In genomic region chr11:95298146-95298545, GRCm38 (mm10) we compare ENCODE assay signal across 9 mouse cellular contexts. TPM values are rescaled to one million over a fixed set of nuclear protein-coding genes. Genes with fewer than 3 reads are reported as not detected.
A peak's percentile ranks its signal among the peaks of the same experiment; 100 is the strongest.
DNase-seq lines count a peak whose midpoint lies in the region; ATAC-seq and TF ChIP-seq lines count a peak whose summit lies in the region.
"Had no signal": no experiment of that assay in that cellular context is flagged by ENCODE, and none has a peak within 500 bp of the region (broad histone marks: within the 10 kb centered on the region; RNA-seq: fewer than 3 reads in every experiment).

No protein-coding gene starts in this region.

- H3K4me1 ChIP-seq in hindbrain, embryonic 11.5 days (replicated peaks; ENCODE audit: control insufficient read depth, insufficient read depth, low read length): no peaks in the 10 kb centered on the region
- H3K4me1 ChIP-seq in hindbrain, embryonic 12.5 days: no peaks in the 10 kb centered on the region
- peaks cover 14 to 30% of the 10 kb centered on the region in 2 experiments for H3K4me1 ChIP-seq in CH12.LX (ENCODE audit: control insufficient read depth in 1 of 2, insufficient read depth in 2 of 2)
- H3K4me1 ChIP-seq in forebrain, embryonic 15.5 days: no peaks in the 10 kb centered on the region

- dilution Hi-C loops in CH12.LX (cut with MboI; ENCODE audit: extremely low pct_ligation_motif_present, extremely low pct_unique_long_range_greater_than_20kb, low sequenced_read_pairs): no loop called here

- no peak; the same call in 1 of the 2 replicates for TF ChIP-seq POLR2A in CH12.LX (IDR thresholded peaks at IDR 0.05; ENCODE audit: low read depth, low read length)

- H3K36me3 ChIP-seq in hindbrain, embryonic 11.5 days (ENCODE audit: control insufficient read depth, insufficient read depth, low read length): no peaks in the 10 kb centered on the region
- peaks cover 75% of the 10 kb centered on the region for H3K36me3 ChIP-seq in hindbrain, embryonic 12.5 days
- H3K36me3 ChIP-seq in CH12.LX (replicated peaks in 1 of 2; ENCODE audit: control insufficient read depth in 1 of 2, insufficient read depth in 1 of 2, low read length in 1 of 2): peaks cover 52 to 77% of the 10 kb centered on the region in 2 experiments
- H3K36me3 ChIP-seq in forebrain, embryonic 15.5 days: peaks cover 78% of the 10 kb centered on the region

- peak; percentile 86 for TF ChIP-seq RAD21 in CH12.LX (IDR thresholded peaks at IDR 0.05; ENCODE audit: low read depth, low read length)

- no peaks in the 10 kb centered on the region for H3K27me3 ChIP-seq in hindbrain, embryonic 11.5 days (ENCODE audit: control insufficient read depth, insufficient read depth, low read length)
- H3K27me3 ChIP-seq in hindbrain, embryonic 12.5 days: no peaks in the 10 kb centered on the region
- H3K27me3 ChIP-seq in CH12.LX (replicated peaks): no peaks in the 10 kb centered on the region
- no peaks in the 10 kb centered on the region for H3K27me3 ChIP-seq in forebrain, embryonic 15.5 days

- no peak overlapping the region for H3K4me3 ChIP-seq in hindbrain, embryonic 11.5 days (ENCODE audit: low read depth, low read length)
- H3K4me3 ChIP-seq in hindbrain, embryonic 12.5 days: no peak overlapping the region
- H3K4me3 ChIP-seq in CH12.LX (replicated peaks in 1 of 3; ENCODE audit: low read depth in 2 of 3, low read length in 2 of 3, poor library complexity in 1 of 3): no peak overlapping the region
- H3K4me3 ChIP-seq in forebrain, embryonic 15.5 days: no peak overlapping the region

- in situ Hi-C loops in CH12.LX (cut with MboI; ENCODE audit: low pct_ligation_motif_present, low pct_unique_long_range_greater_than_20kb, low sequenced_read_pairs): loop anchor here (5.0 kb wide), 1 partner anchor 36 kb away; the partner anchor contains the start of gene Tac4

- peak; percentile 59 for DNase-seq in hindbrain, embryonic 11.5 days (ENCODE audit: low spot score)
- peak; percentile 63 for DNase-seq in CH12.LX (ENCODE audit: extremely low read depth)
- peak; percentile 69 for DNase-seq in embryo, embryonic 10.5 days (ENCODE audit: low spot score)
- peak; percentile 39 for DNase-seq in lung, postnatal 36 days
- no peak for DNase-seq in urinary bladder, adult 18-20 months (ENCODE audit: low spot score in 2 of 2)
- no peak for DNase-seq in heart, adult 9 months (ENCODE audit: low spot score in 2 of 2)

- no peak overlapping the region for H3K4me2 ChIP-seq in hindbrain, embryonic 11.5 days (replicated peaks; ENCODE audit: low read depth, low read length)
- H3K4me2 ChIP-seq in hindbrain, embryonic 12.5 days (replicated peaks): no peak overlapping the region
- no peak overlapping the region for H3K4me2 ChIP-seq in CH12.LX (ENCODE audit: insufficient read depth, low read depth, poor library complexity, severe bottlenecking)
- no peak overlapping the region for H3K4me2 ChIP-seq in forebrain, embryonic 15.5 days (replicated peaks)

- TF ChIP-seq CTCF in CH12.LX (conservative IDR thresholded peaks at IDR 0.05 in 1 of 2, IDR thresholded peaks at IDR 0.05 in 1 of 2; ENCODE audit: low read depth in 2 of 2, low read length in 2 of 2): peak; percentile 96 to 100

- ATAC-seq in hindbrain, embryonic 11.5 days (ENCODE audit: low FRiP score): no peak
- ATAC-seq in hindbrain, embryonic 12.5 days (ENCODE audit: low FRiP score): no peak
- no peak for ATAC-seq in forebrain, embryonic 15.5 days (replicated peaks)

- WGBS in hindbrain, embryonic 11.5 days: 17% methylated on average over 2 of the region's 2 CpGs
- 15% methylated on average over 2 of the region's 2 CpGs for WGBS in hindbrain, embryonic 12.5 days
- WGBS in forebrain, embryonic 15.5 days: 19% methylated on average over 2 of the region's 2 CpGs

- H3K27ac ChIP-seq in hindbrain, embryonic 11.5 days (ENCODE audit: low read depth, low read length): no peak overlapping the region
- H3K27ac ChIP-seq in hindbrain, embryonic 12.5 days: no peak overlapping the region
- no peak overlapping the region for H3K27ac ChIP-seq in CH12.LX (ENCODE audit: insufficient read depth, low read depth)
- H3K27ac ChIP-seq in forebrain, embryonic 15.5 days (replicated peaks): no peak overlapping the region
- H3K27ac ChIP-seq: macrophage had no signal

- TF ChIP-seq EP300 in CH12.LX (IDR thresholded peaks at IDR 0.05; ENCODE audit: low read length): 0 out of 2 replicates have a peak, but pooled peaks have one; percentile 27

- H3K9ac ChIP-seq in hindbrain, embryonic 11.5 days (ENCODE audit: low read depth, low read length): no peak overlapping the region
- no peak overlapping the region for H3K9ac ChIP-seq in hindbrain, embryonic 12.5 days
- H3K9ac ChIP-seq in CH12.LX (ENCODE audit: insufficient read depth, low read depth): no peak overlapping the region
- no peak overlapping the region for H3K9ac ChIP-seq in forebrain, embryonic 15.5 days (replicated peaks)

- no peaks in the 10 kb centered on the region for H3K9me3 ChIP-seq in hindbrain, embryonic 11.5 days (ENCODE audit: control insufficient read depth, low read length)
- H3K9me3 ChIP-seq in hindbrain, embryonic 12.5 days (replicated peaks): no peaks in the 10 kb centered on the region
- H3K9me3 ChIP-seq in CH12.LX (replicated peaks; ENCODE audit: low read length): no peaks in the 10 kb centered on the region
- H3K9me3 ChIP-seq in forebrain, embryonic 15.5 days: no peaks in the 10 kb centered on the region

- H3K79me2 ChIP-seq in CH12.LX (replicated peaks; ENCODE audit: control insufficient read depth, extremely low read depth, insufficient read depth, poor library complexity, severe bottlenecking): peaks cover 36% of the 10 kb centered on the region

TF ChIP-seq in CH12.LX, 34 proteins besides CTCF, POLR2A, EP300 and RAD21 (continues in another document):
- TF ChIP-seq ZNF384 (IDR thresholded peaks at IDR 0.05; ENCODE audit: low read depth, low read length) (peak; percentile 32; the same call in 1 of the 2 replicates), ZMIZ1 (IDR thresholded peaks at IDR 0.05; ENCODE audit: low read depth, low read length) (0 out of 2 replicates have a peak, but pooled peaks have one; percentile 45), CHD1 (IDR thresholded peaks at IDR 0.05; ENCODE audit: low read depth, low read length) (no peak), ZKSCAN1 (IDR thresholded peaks at IDR 0.05; ENCODE audit: borderline replicate concordance, low read depth, low read length) (peak; percentile 54), PAX5 (IDR thresholded peaks at IDR 0.05; ENCODE audit: low read length) (no peak), UBTF (IDR thresholded peaks at IDR 0.05; ENCODE audit: low read depth, low read length) (no peak), CHD2 (IDR thresholded peaks at IDR 0.05; ENCODE audit: low read length) (no peak), MYC (IDR thresholded peaks at IDR 0.05; ENCODE audit: low read depth, low read length) (peak; percentile 62; the same call in 1 of the 2 replicates), MEF2A (IDR thresholded peaks at IDR 0.05; ENCODE audit: borderline replicate concordance, low read depth, low read length) (peak; percentile 39; the same call in 1 of the 2 replicates), ETS1 (conservative IDR thresholded peaks at IDR 0.05; ENCODE audit: low read depth, low read length) (peak; percentile 13; the same call in 1 of the 2 replicates), HCFC1 (IDR thresholded peaks at IDR 0.05; ENCODE audit: low read depth, low read length) (peak; percentile 43; the same call in 1 of the 2 replicates), MXI1 (IDR thresholded peaks at IDR 0.05; ENCODE audit: low read depth, low read length) (peak; percentile 53; the same call in 1 of the 2 replicates), MAFK (IDR thresholded peaks at IDR 0.05; ENCODE audit: insufficient replicate concordance, low read length) (no peak), ELF1 (IDR thresholded peaks at IDR 0.05; ENCODE audit: low read depth, low read length) (no peak), KAT2A (IDR thresholded peaks at IDR 0.05; ENCODE audit: insufficient replicate concordance, low read length) (no peak), POLR2AphosphoS2 (IDR thresholded peaks at IDR 0.05; ENCODE audit: low read depth, low read length) (peak; percentile 43; the same call in 1 of the 2 replicates), E2F4 (IDR thresholded peaks at IDR 0.05; ENCODE audit: insufficient replicate concordance, low read depth, low read length) (no peak), NRF1 (IDR thresholded peaks at IDR 0.05; ENCODE audit: low read depth, low read length) (no peak), RCOR1 (conservative IDR thresholded peaks at IDR 0.05; ENCODE audit: low read depth, low read length) (0 out of 2 replicates have a peak, but pooled peaks have one; percentile 22), MAX (IDR thresholded peaks at IDR 0.05; ENCODE audit: low read length) (0 out of 2 replicates have a peak, but pooled peaks have one; percentile 37), SMC3 (IDR thresholded peaks at IDR 0.05; ENCODE audit: low read depth, low read length) (peak; percentile 79), USF2 (conservative IDR thresholded peaks at IDR 0.05; ENCODE audit: low read depth, low read length) (no peak)

RNA-seq across cellular contexts. Expression of gene Kat7, which starts 11.9 kb away (rescaled TPM):
- polyA plus RNA-seq in hindbrain, embryonic 11.5 days (2014; fragmentation: Nextera tagmentation; extraction: Ambion mirVana): 63.8 and 79.7 TPM in 2 replicates
- 71.8 and 73.6 TPM in 2 replicates for polyA plus RNA-seq in hindbrain, embryonic 12.5 days (2016; fragmentation: Nextera tagmentation; extraction: Ambion mirVana)
- total RNA-seq in CH12.LX (2012; rRNA removed) (59.5 and 60.3 TPM in 2 replicates), CH12.LX (2014; rRNA removed) (65.1 and 66.7 TPM in 2 replicates)
- polyA plus RNA-seq in CH12.LX (2012; ENCODE audit: insufficient read length, low read depth): 82.0 and 90.2 TPM in 2 replicates
- 75.7 and 75.9 TPM in 2 replicates for polyA plus RNA-seq in forebrain, embryonic 15.5 days (2015; fragmentation: Nextera tagmentation; extraction: Ambion mirVana)

RNA-seq across cellular contexts. Expression of gene Tac4, which starts 36.8 kb away (rescaled TPM):
- polyA plus RNA-seq in hindbrain, embryonic 11.5 days (2014; fragmentation: Nextera tagmentation; extraction: Ambion mirVana): 0.22 TPM in 1 of 2 replicates, not detected in the other
- 0.18 and 0.22 TPM in 2 replicates for polyA plus RNA-seq in hindbrain, embryonic 12.5 days (2016; fragmentation: Nextera tagmentation; extraction: Ambion mirVana)
- not detected in 2 replicates for total RNA-seq in CH12.LX (2012; rRNA removed)
- not detected in 2 replicates for total RNA-seq in CH12.LX (2014; rRNA removed)
- 0.19 TPM in 1 of 2 replicates, not detected in the other for polyA plus RNA-seq in CH12.LX (2012; ENCODE audit: insufficient read length, low read depth)
- polyA plus RNA-seq in forebrain, embryonic 15.5 days (2015; fragmentation: Nextera tagmentation; extraction: Ambion mirVana): not detected in 2 replicates
- polyA plus RNA-seq: macrophage had no signal

RNA-seq across cellular contexts. Expression of gene Fam117a, which starts 38.7 kb away (rescaled TPM):
- 8.3 and 11.1 TPM in 2 replicates for polyA plus RNA-seq in hindbrain, embryonic 11.5 days (2014; fragmentation: Nextera tagmentation; extraction: Ambion mirVana)
- polyA plus RNA-seq in hindbrain, embryonic 12.5 days (2016; fragmentation: Nextera tagmentation; extraction: Ambion mirVana): 11.7 and 11.9 TPM in 2 replicates
- total RNA-seq in CH12.LX (2012; rRNA removed) (1.5 and 2.2 TPM in 2 replicates), CH12.LX (2014; rRNA removed) (0.54 and 0.62 TPM in 2 replicates)
- 0.91 and 0.98 TPM in 2 replicates for polyA plus RNA-seq in CH12.LX (2012; ENCODE audit: insufficient read length, low read depth)
- 3.0 and 3.5 TPM in 2 replicates for polyA plus RNA-seq in forebrain, embryonic 15.5 days (2015; fragmentation: Nextera tagmentation; extraction: Ambion mirVana)

Comparison
In these comparisons a context has a peak if more than half of its experiments do, and no peak if none do; other contexts are left out.
1. DNase-seq: peak in hindbrain, embryonic 11.5 days (single experiment), CH12.LX (single experiment), embryo, embryonic 10.5 days (single experiment) and lung, postnatal 36 days (single experiment); none in urinary bladder, adult 18-20 months (0 of 2) and heart, adult 9 months (0 of 2).